22 mouse cellular contexts compared by ENCODE assay signal in genomic region chr6:28516618-28517017, GRCm38 (mm10). TPM values are rescaled to one million over a fixed set of nuclear protein-coding genes. Genes with fewer than 3 reads are reported as not detected.
A peak's percentile ranks its signal among the peaks of the same experiment; 100 is the strongest.
DNase-seq lines count a peak whose midpoint lies in the region; ATAC-seq and TF ChIP-seq lines count a peak whose summit lies in the region.
"Had no signal": no experiment of that assay in that cellular context is flagged by ENCODE, and none has a peak within 500 bp of the region (broad histone marks: within the 10 kb centered on the region; RNA-seq: fewer than 3 reads in every experiment).

No protein-coding gene starts in this region.

- peaks cover 25% of the 10 kb centered on the region; the same call in 1 of the 2 replicates for H3K36me3 ChIP-seq in forebrain, embryonic 14.5 days (ENCODE audit: control insufficient read depth, insufficient read depth, low read length)
- no peaks in the 10 kb centered on the region for H3K36me3 ChIP-seq in forebrain, embryonic 11.5 days (ENCODE audit: control insufficient read depth, insufficient read depth, low read length)
- H3K36me3 ChIP-seq in midbrain, embryonic 11.5 days (ENCODE audit: control insufficient read depth, insufficient read depth, low read length): no peaks in the 10 kb centered on the region
- peaks cover 21% of the 10 kb centered on the region for H3K36me3 ChIP-seq in midbrain, embryonic 14.5 days (ENCODE audit: control insufficient read depth, insufficient read depth, low read length)

- H3K27me3 ChIP-seq in forebrain, embryonic 14.5 days (replicated peaks; ENCODE audit: control insufficient read depth, insufficient read depth, low read length): no peaks in the 10 kb centered on the region
- H3K27me3 ChIP-seq in forebrain, embryonic 11.5 days (ENCODE audit: control insufficient read depth, insufficient read depth, low read length): no peaks in the 10 kb centered on the region
- no peaks in the 10 kb centered on the region for H3K27me3 ChIP-seq in midbrain, embryonic 11.5 days (ENCODE audit: control insufficient read depth, insufficient read depth, low read length)
- H3K27me3 ChIP-seq in midbrain, embryonic 14.5 days (ENCODE audit: control insufficient read depth, insufficient read depth, low read length): no peaks in the 10 kb centered on the region
- H3K27me3 ChIP-seq: CH12.LX; embryonic facial prominence, embryonic 12.5 days; forebrain, embryonic 12.5 days; heart, embryonic 15.5 days; Patski had no signal

- H3K9ac ChIP-seq in forebrain, embryonic 14.5 days (ENCODE audit: low read length): no peak overlapping the region
- no peak overlapping the region for H3K9ac ChIP-seq in forebrain, embryonic 11.5 days (ENCODE audit: low read length)
- H3K9ac ChIP-seq in midbrain, embryonic 11.5 days (ENCODE audit: low read length): no peak overlapping the region
- H3K9ac ChIP-seq in midbrain, embryonic 14.5 days (replicated peaks; ENCODE audit: low read length): no peak overlapping the region
- H3K9ac ChIP-seq: embryonic facial prominence, embryonic 12.5 days; forebrain, embryonic 12.5 days; heart, embryonic 15.5 days had no signal

- no peaks in the 10 kb centered on the region for H3K4me1 ChIP-seq in forebrain, embryonic 14.5 days (ENCODE audit: control insufficient read depth, insufficient read depth, low read length)
- no peaks in the 10 kb centered on the region for H3K4me1 ChIP-seq in forebrain, embryonic 11.5 days (replicated peaks; ENCODE audit: control insufficient read depth, insufficient read depth, low read length)
- peaks cover 16% of the 10 kb centered on the region; the same call in 1 of the 2 replicates for H3K4me1 ChIP-seq in midbrain, embryonic 11.5 days (ENCODE audit: control insufficient read depth, insufficient read depth, low read length)
- H3K4me1 ChIP-seq in midbrain, embryonic 14.5 days (ENCODE audit: control insufficient read depth, insufficient read depth, low read length): no peaks in the 10 kb centered on the region
- H3K4me1 ChIP-seq: embryonic facial prominence, embryonic 12.5 days; heart, embryonic 10.5 days; heart, embryonic 15.5 days had no signal

- H3K27ac ChIP-seq in forebrain, embryonic 14.5 days (ENCODE audit: low read depth, low read length): no peak overlapping the region
- no peak overlapping the region for H3K27ac ChIP-seq in forebrain, embryonic 11.5 days (ENCODE audit: low read depth, low read length)
- H3K27ac ChIP-seq in layer of hippocampus, adult 2 months: peak overlapping the region; percentile 53; the same call in 1 of the 2 replicates
- no peak overlapping the region; the same call in 1 of the 2 replicates for H3K27ac ChIP-seq in midbrain, embryonic 11.5 days (ENCODE audit: low read depth, low read length)
- 0 out of 2 replicates have a peak overlapping the region, but pooled peaks have one; percentile 17 for H3K27ac ChIP-seq in midbrain, embryonic 14.5 days (replicated peaks; ENCODE audit: low read depth, low read length)
- H3K27ac ChIP-seq: embryonic facial prominence, embryonic 12.5 days; forebrain, embryonic 12.5 days; heart, embryonic 10.5 days; heart, embryonic 15.5 days had no signal

- no peak overlapping the region for H3K4me2 ChIP-seq in forebrain, embryonic 14.5 days (ENCODE audit: low read length)
- no peak overlapping the region for H3K4me2 ChIP-seq in forebrain, embryonic 11.5 days (ENCODE audit: low read depth, low read length, severe bottlenecking)
- H3K4me2 ChIP-seq in midbrain, embryonic 11.5 days: no peak overlapping the region
- H3K4me2 ChIP-seq in midbrain, embryonic 14.5 days (ENCODE audit: low read length): no peak overlapping the region
- H3K4me2 ChIP-seq: embryonic facial prominence, embryonic 12.5 days; forebrain, embryonic 12.5 days; heart, embryonic 15.5 days had no signal

- ATAC-seq in forebrain, embryonic 14.5 days: no peak
- no peak for ATAC-seq in forebrain, embryonic 11.5 days (replicated peaks; ENCODE audit: low FRiP score)
- ATAC-seq in midbrain, embryonic 11.5 days (ENCODE audit: low FRiP score): peak; percentile 92
- peak; percentile 43; the same call in 1 of the 2 replicates for ATAC-seq in midbrain, embryonic 14.5 days (ENCODE audit: low FRiP score, low TSS enrichment)
- ATAC-seq: activated CD4-positive, CD25-positive, alpha-beta regulatory T cell, adult 4 months; Patski had no signal

- H3K9me3 ChIP-seq in forebrain, embryonic 14.5 days (replicated peaks; ENCODE audit: control insufficient read depth, low read length): no peaks in the 10 kb centered on the region
- no peaks in the 10 kb centered on the region for H3K9me3 ChIP-seq in forebrain, embryonic 11.5 days (ENCODE audit: control insufficient read depth, low read length)
- no peaks in the 10 kb centered on the region for H3K9me3 ChIP-seq in midbrain, embryonic 11.5 days (ENCODE audit: control insufficient read depth, low read length)
- H3K9me3 ChIP-seq in midbrain, embryonic 14.5 days (ENCODE audit: control insufficient read depth, low read length): no peaks in the 10 kb centered on the region
- H3K9me3 ChIP-seq: embryonic facial prominence, embryonic 12.5 days; forebrain, embryonic 12.5 days; heart, embryonic 10.5 days; heart, embryonic 15.5 days had no signal

- H3K4me3 ChIP-seq in forebrain, embryonic 14.5 days (ENCODE audit: low read depth, low read length): no peak overlapping the region
- H3K4me3 ChIP-seq in forebrain, embryonic 11.5 days (ENCODE audit: low read depth, low read length): no peak overlapping the region
- H3K4me3 ChIP-seq in layer of hippocampus, adult 2 months: no peak overlapping the region
- no peak overlapping the region for H3K4me3 ChIP-seq in midbrain, embryonic 11.5 days (ENCODE audit: low read depth, low read length)
- H3K4me3 ChIP-seq in midbrain, embryonic 14.5 days (replicated peaks; ENCODE audit: low read depth, low read length): no peak overlapping the region
- H3K4me3 ChIP-seq: embryonic facial prominence, embryonic 12.5 days; forebrain, embryonic 12.5 days; heart, embryonic 10.5 days; heart, embryonic 15.5 days had no signal

- 34% methylated on average over 2 of the region's 2 CpGs for WGBS in forebrain, embryonic 14.5 days
- 46% methylated on average over 2 of the region's 2 CpGs for WGBS in forebrain, embryonic 11.5 days
- WGBS in midbrain, embryonic 11.5 days: 21% methylated on average over 2 of the region's 2 CpGs
- WGBS in midbrain, embryonic 14.5 days: 12% methylated on average over 2 of the region's 2 CpGs

- DNase-seq in forebrain, embryonic 14.5 days (ENCODE audit: low spot score): peak; percentile 12
- no peak for DNase-seq in forebrain, embryonic 11.5 days (ENCODE audit: low spot score)
- no peak for DNase-seq in layer of hippocampus, adult 2 months (ENCODE audit: low spot score in 2 of 2)
- DNase-seq in layer of hippocampus, adult 9-11 months: no peak
- DNase-seq in midbrain, embryonic 11.5 days (ENCODE audit: low spot score, missing footprints): peak; percentile 86
- DNase-seq in midbrain, embryonic 14.5 days: peak; percentile 59
- no peak for DNase-seq in adipocyte (ENCODE audit: low spot score)
- no peak for DNase-seq in spleen, adult 18-20 months
- DNase-seq: adrenal gland, adult 2 months; adrenal gland, postnatal 25 days; cerebellum, adult 2 months; gastrocnemius, postnatal 10 days; heart, adult 18-20 months; heart, postnatal 14 days; kidney, adult 11 months had no signal

- no peak for TF ChIP-seq CTCF in layer of hippocampus, adult 2 months (conservative IDR thresholded peaks at IDR 0.05)

RNA-seq across cellular contexts. Expression of gene Snd1, which starts 41.7 kb away (rescaled TPM):
- polyA plus RNA-seq in forebrain, embryonic 14.5 days (2014; fragmentation: Nextera tagmentation; extraction: Ambion mirVana): 67.9 and 80.0 TPM in 2 replicates
- polyA plus RNA-seq in forebrain, embryonic 11.5 days (2014; fragmentation: Nextera tagmentation; extraction: Ambion mirVana): 104 and 105 TPM in 2 replicates
- 100 to 1,000 TPM; 110 to 112 TPM for total RNA-seq in layer of hippocampus, adult 2 months (2021)
- polyA plus RNA-seq in midbrain, embryonic 11.5 days (2014; fragmentation: Nextera tagmentation; extraction: Ambion mirVana): 80.0 and 88.9 TPM in 2 replicates
- polyA plus RNA-seq in midbrain, embryonic 14.5 days (2014; fragmentation: Nextera tagmentation; extraction: Ambion mirVana): 56.9 and 84.5 TPM in 2 replicates

Comparison
In these comparisons a context has a peak if more than half of its experiments do, and no peak if none do; other contexts are left out.
1. DNase-seq: peak in forebrain, embryonic 14.5 days (single experiment), midbrain, embryonic 11.5 days (single experiment) and midbrain, embryonic 14.5 days (single experiment); none in forebrain, embryonic 11.5 days (single experiment), layer of hippocampus, adult 2 months (0 of 2), layer of hippocampus, adult 9-11 months (single experiment), adipocyte (single experiment) and spleen, adult 18-20 months (0 of 2).
2. H3K27ac ChIP-seq: peak in layer of hippocampus, adult 2 months (single experiment) and midbrain, embryonic 14.5 days (single experiment); none in forebrain, embryonic 14.5 days (single experiment), forebrain, embryonic 11.5 days (single experiment) and midbrain, embryonic 11.5 days (single experiment).
3. ATAC-seq: peak in midbrain, embryonic 11.5 days (single experiment) and midbrain, embryonic 14.5 days (single experiment); none in forebrain, embryonic 14.5 days (single experiment) and forebrain, embryonic 11.5 days (single experiment).